Mouse (Mus musculus): ENCODE data around the gene Mad1l1. TPM values are rescaled to one million over a fixed set of nuclear protein-coding genes. Genes with fewer than 3 reads are reported as not detected.

Mad1l1 gene
- polyA plus RNA-seq, 1 experiment from 2014 or later: 42.3 TPM

DNA sequence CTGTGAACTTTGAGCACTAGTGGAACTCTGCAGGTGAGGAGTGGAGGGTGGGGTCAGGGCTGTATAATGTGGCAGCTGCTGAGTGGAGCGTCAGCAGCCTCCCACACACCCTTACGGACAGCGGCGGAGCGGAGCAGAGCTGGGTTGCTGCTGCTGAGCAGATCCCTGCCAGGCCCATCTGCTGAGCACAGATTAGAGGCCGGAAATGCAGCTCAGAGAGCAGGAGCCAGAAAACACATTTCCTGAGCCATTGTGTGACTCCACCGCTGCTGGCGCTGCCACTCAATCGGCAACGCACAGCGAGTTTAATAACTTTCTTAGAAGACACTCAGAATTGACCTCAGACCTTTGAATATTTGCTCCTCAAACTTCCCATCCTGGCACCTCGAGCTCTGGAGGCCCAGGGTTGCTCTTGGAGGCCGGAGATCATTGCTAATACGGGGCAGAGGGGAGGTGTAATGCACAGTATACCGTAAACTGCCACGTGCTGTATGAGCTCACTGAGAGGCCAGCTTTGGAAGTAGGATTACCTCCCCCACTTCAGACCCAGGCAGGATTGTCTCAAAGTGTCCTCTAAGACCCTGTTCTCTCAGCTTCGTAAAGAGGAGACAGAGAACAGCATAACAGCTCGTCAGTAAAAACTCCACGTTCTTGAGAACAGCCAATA lies 112.5 kb downstream of the Mad1l1 start:
- Histone ChIP-seq H3K9me3 (ENCODE audit: control insufficient read depth, low read length) (no peaks in the 10 kb centered on the region), H3K4me2 (ENCODE audit: low read length) (peak overlapping the region; percentile 33), H3K36me3 (ENCODE audit: control insufficient read depth, insufficient read depth, low read length) (0 out of 2 replicates have a peak, but pooled peaks cover 3% of the 10 kb centered on the region), H3K4me3 (ENCODE audit: low read depth, low read length) (no peak overlapping the region; the same call in 1 of the 2 replicates), H3K27ac (ENCODE audit: low read depth) (peak overlapping the region; percentile 52), H3K27me3 (replicated peaks; ENCODE audit: control insufficient read depth, insufficient read depth, low read length) (no peaks in the 10 kb centered on the region), H3K9ac (ENCODE audit: low read length) (peak overlapping the region; percentile 10; the same call in 1 of the 2 replicates), H3K4me1 (replicated peaks; ENCODE audit: control insufficient read depth, insufficient read depth, low read length) (peaks cover 11% of the 10 kb centered on the region)
- DNase-seq (ENCODE audit: low spot score) (peak; percentile 64), ATAC-seq (replicated peaks; ENCODE audit: low FRiP score, low TSS enrichment, low read depth) (peak; percentile 86)
- 20% methylated on average over 19 of the region's 19 CpGs for WGBS

DNA sequence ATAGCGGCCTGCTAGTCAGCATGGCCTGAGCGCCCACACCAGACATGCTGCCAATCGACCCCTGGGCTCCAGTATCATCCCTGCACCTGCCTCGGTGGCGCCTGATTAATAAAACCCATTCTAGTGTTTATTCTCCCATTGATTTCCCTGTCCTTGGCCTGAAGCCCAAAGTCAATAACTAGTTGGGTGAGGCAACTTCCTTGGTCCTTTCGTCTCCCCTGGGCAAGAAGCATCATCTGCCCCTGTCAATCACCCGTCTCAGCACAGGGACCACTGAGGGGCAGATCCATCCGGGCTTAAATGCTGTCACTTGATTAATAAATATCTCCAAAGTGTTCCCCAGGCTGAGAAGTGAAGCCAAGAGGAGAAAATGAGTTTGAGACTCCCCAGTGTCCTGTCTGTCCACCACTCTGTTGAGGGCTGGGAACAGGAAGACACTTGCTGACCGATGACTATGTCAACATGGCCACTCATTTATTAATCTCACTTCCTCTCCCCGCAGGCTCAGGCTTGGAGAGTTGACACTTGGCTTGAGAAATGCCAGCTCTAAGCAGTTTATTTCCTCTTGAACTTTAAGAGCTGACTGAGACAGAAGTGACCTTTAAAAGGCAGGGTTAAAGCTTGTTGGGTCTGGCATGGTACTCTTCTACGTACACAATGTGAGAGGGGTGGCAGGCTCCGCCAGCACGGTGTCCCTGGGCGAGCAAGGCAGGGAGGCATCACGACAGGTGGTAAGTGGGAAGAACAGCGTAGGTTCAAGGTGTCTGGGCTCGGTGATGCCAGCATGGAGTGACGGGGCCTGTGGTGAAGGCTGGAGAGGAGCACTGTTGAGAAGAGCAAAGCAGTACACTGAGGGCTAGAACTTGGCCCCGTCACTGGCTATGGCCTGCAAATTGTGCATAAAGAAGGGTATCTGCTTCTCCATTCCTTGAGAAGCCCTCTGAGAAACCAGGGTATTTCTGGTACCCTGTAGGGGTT lies 114.3 kb downstream of the Mad1l1 start:
- ATAC-seq (replicated peaks; ENCODE audit: low FRiP score, low TSS enrichment, low read depth) (no peak), DNase-seq (ENCODE audit: low spot score) (no peak)
- no peaks in the 10 kb centered on the region for H3K27me3 ChIP-seq (replicated peaks; ENCODE audit: control insufficient read depth, insufficient read depth, low read length)
- no peak overlapping the region for H3K27ac ChIP-seq (ENCODE audit: low read depth)
- H3K9me3 ChIP-seq (ENCODE audit: control insufficient read depth, low read length): no peaks in the 10 kb centered on the region
- no peak overlapping the region for H3K4me2 ChIP-seq (ENCODE audit: low read length)
- peaks cover 11% of the 10 kb centered on the region for H3K4me1 ChIP-seq (replicated peaks; ENCODE audit: control insufficient read depth, insufficient read depth, low read length)
- H3K4me3 ChIP-seq (ENCODE audit: low read depth, low read length): no peak overlapping the region
- H3K36me3 ChIP-seq (ENCODE audit: control insufficient read depth, insufficient read depth, low read length): 0 out of 2 replicates have a peak, but pooled peaks cover 3% of the 10 kb centered on the region
- H3K9ac ChIP-seq (ENCODE audit: low read length): no peak overlapping the region
- 65% methylated on average over 19 of the region's 19 CpGs for WGBS

DNA sequence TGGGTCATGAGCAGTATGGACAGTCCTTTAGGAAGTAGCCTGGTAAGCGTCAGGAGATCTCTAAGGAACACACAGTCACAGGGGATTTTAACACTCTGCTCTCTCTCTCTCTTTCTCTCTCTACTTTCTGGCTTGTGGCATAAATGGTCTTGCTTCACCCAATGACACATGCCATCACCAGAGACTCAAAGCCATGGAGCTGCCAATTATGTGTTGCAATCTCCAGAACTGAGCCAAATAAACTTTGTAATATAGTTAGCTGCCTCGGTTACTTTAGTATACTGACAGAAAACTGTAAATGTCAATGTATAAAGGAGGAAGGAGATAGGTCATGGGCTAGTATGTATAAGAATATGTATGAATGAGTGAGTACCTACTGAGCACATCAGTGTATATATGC lies 115.4 kb downstream of the Mad1l1 start:
- peaks cover 11% of the 10 kb centered on the region for H3K4me1 ChIP-seq (replicated peaks; ENCODE audit: control insufficient read depth, insufficient read depth, low read length)
- no peak overlapping the region for H3K4me2 ChIP-seq (ENCODE audit: low read length)
- 90% methylated on average over 2 of the region's 2 CpGs for WGBS
- DNase-seq (ENCODE audit: low spot score) (no peak), ATAC-seq (replicated peaks; ENCODE audit: low FRiP score, low TSS enrichment, low read depth) (no peak)
- H3K27me3 ChIP-seq (replicated peaks; ENCODE audit: control insufficient read depth, insufficient read depth, low read length): no peaks in the 10 kb centered on the region
- H3K4me3 ChIP-seq (ENCODE audit: low read depth, low read length): no peak overlapping the region
- no peak overlapping the region for H3K27ac ChIP-seq (ENCODE audit: low read depth)
- H3K9ac ChIP-seq (ENCODE audit: low read length): no peak overlapping the region
- H3K36me3 ChIP-seq (ENCODE audit: control insufficient read depth, insufficient read depth, low read length): 0 out of 2 replicates have a peak, but pooled peaks cover 3% of the 10 kb centered on the region
- no peaks in the 10 kb centered on the region for H3K9me3 ChIP-seq (ENCODE audit: control insufficient read depth, low read length)

DNA sequence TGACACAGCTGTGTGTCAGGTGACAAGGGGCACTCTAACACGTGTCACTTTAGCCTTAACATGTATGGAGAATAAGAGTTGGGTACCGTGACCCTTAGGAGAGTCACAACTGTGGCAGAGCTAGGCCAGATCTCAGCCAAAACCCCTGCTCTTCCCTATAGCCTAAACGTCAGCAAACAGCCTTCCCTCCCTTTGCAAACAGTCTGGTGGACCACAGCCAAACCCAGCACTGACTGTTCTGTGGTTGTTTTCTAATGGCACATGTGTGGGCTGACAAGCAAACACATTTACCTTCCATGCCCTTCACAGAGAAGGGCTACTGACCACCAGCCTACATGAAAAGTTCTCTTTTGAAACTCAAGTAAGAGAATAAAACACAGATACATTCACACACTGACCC lies 116.9 kb downstream of the Mad1l1 start:
- Histone ChIP-seq H3K27me3 (replicated peaks; ENCODE audit: control insufficient read depth, insufficient read depth, low read length) (no peaks in the 10 kb centered on the region), H3K27ac (ENCODE audit: low read depth) (no peak overlapping the region), H3K4me2 (ENCODE audit: low read length) (no peak overlapping the region), H3K4me3 (ENCODE audit: low read depth, low read length) (no peak overlapping the region), H3K36me3 (ENCODE audit: control insufficient read depth, insufficient read depth, low read length) (0 out of 2 replicates have a peak, but pooled peaks cover 3% of the 10 kb centered on the region), H3K9me3 (ENCODE audit: control insufficient read depth, low read length) (no peaks in the 10 kb centered on the region), H3K4me1 (replicated peaks; ENCODE audit: control insufficient read depth, insufficient read depth, low read length) (peaks cover 11% of the 10 kb centered on the region), H3K9ac (ENCODE audit: low read length) (no peak overlapping the region)
- WGBS: 74% methylated on average over 3 of the region's 3 CpGs
- ATAC-seq (replicated peaks; ENCODE audit: low FRiP score, low TSS enrichment, low read depth): no peak
- DNase-seq (ENCODE audit: low spot score): no peak

DNA sequence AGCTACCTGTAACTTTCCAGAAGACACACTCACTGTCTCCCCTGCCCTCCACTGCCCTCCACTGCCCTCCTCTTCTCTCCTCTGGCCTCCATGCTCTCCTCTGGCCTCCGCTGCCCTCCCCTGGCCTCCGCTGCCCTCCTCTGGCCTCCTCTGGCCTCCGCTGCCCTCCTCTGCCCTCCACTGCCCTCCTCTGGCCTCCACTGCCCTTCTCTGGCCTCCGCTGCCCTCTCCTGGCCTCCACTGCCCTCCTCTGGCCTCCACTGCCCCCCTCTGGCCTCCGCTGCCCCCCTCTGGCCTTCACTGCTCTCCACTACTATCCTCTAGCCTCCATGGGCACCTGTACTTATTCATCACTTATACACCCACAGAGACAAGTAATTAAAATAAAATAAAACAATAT lies 117.3 kb downstream of the Mad1l1 start:
- Histone ChIP-seq H3K9me3 (ENCODE audit: control insufficient read depth, low read length) (no peaks in the 10 kb centered on the region), H3K4me2 (ENCODE audit: low read length) (no peak overlapping the region), H3K9ac (ENCODE audit: low read length) (no peak overlapping the region), H3K36me3 (ENCODE audit: control insufficient read depth, insufficient read depth, low read length) (0 out of 2 replicates have a peak, but pooled peaks cover 3% of the 10 kb centered on the region), H3K27ac (ENCODE audit: low read depth) (no peak overlapping the region), H3K27me3 (replicated peaks; ENCODE audit: control insufficient read depth, insufficient read depth, low read length) (no peaks in the 10 kb centered on the region), H3K4me1 (replicated peaks; ENCODE audit: control insufficient read depth, insufficient read depth, low read length) (peaks cover 8% of the 10 kb centered on the region), H3K4me3 (ENCODE audit: low read depth, low read length) (no peak overlapping the region)
- no peak for ATAC-seq (replicated peaks; ENCODE audit: low FRiP score, low TSS enrichment, low read depth)
- DNase-seq (ENCODE audit: low spot score): no peak
- 86% methylated on average over 5 of the region's 5 CpGs for WGBS

DNA sequence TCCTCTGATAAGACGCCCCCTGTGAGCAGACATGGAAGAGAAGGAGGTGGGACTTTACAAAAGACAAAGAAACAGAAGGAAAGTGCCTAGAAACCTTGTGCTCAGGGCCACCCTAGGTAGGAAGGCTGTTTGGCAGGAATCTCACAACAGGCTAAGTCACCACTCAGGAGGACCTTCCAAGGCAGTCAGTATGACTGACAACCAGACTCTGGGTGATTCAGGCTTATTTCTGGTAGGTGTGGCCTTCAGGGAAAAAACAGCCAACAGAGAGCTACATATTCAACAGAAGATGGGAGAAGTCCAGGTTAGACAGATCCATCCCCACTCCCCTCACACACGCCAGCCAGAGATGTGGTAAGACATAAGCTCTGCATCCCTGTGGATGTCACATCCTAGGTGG lies 118.9 kb downstream of the Mad1l1 start:
- Histone ChIP-seq H3K4me3 (ENCODE audit: low read depth, low read length) (no peak overlapping the region), H3K9ac (ENCODE audit: low read length) (no peak overlapping the region), H3K27me3 (replicated peaks; ENCODE audit: control insufficient read depth, insufficient read depth, low read length) (no peaks in the 10 kb centered on the region), H3K9me3 (ENCODE audit: control insufficient read depth, low read length) (no peaks in the 10 kb centered on the region), H3K4me1 (replicated peaks; ENCODE audit: control insufficient read depth, insufficient read depth, low read length) (no peaks in the 10 kb centered on the region), H3K27ac (ENCODE audit: low read depth) (no peak overlapping the region), H3K36me3 (ENCODE audit: control insufficient read depth, insufficient read depth, low read length) (0 out of 2 replicates have a peak, but pooled peaks cover 3% of the 10 kb centered on the region), H3K4me2 (ENCODE audit: low read length) (no peak overlapping the region)
- 72% methylated on average over 2 of the region's 2 CpGs for WGBS
- no peak for DNase-seq (ENCODE audit: low spot score)
- no peak for ATAC-seq (replicated peaks; ENCODE audit: low FRiP score, low TSS enrichment, low read depth)

DNA sequence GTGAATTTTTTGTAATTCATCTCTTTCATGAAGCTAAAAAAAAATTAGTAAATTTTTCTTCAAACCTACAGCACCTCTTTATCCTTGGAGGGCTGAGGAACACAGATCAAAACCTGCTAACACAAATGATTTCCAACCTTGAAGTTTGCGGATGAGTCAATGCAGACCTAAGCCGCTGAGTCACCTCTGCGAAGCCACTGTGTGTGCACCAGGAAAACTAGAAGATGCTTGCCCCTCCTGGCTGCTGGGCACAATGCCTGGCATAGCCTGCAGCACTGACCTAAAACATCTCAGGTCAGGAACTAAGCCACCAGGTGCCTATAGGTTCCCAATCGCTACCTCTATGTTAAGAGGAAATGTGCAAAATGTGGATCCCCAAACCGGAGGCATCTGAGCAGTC lies 119.8 kb downstream of the Mad1l1 start:
- 91% methylated on average over 5 of the region's 5 CpGs for WGBS
- H3K9me3 ChIP-seq (ENCODE audit: control insufficient read depth, low read length): no peaks in the 10 kb centered on the region
- no peaks in the 10 kb centered on the region for H3K27me3 ChIP-seq (replicated peaks; ENCODE audit: control insufficient read depth, insufficient read depth, low read length)
- H3K36me3 ChIP-seq (ENCODE audit: control insufficient read depth, insufficient read depth, low read length): no peaks in the 10 kb centered on the region
- H3K4me1 ChIP-seq (replicated peaks; ENCODE audit: control insufficient read depth, insufficient read depth, low read length): no peaks in the 10 kb centered on the region
- H3K9ac ChIP-seq (ENCODE audit: low read length): no peak overlapping the region
- ATAC-seq (replicated peaks; ENCODE audit: low FRiP score, low TSS enrichment, low read depth) (no peak), DNase-seq (ENCODE audit: low spot score) (no peak)
- H3K27ac ChIP-seq (ENCODE audit: low read depth): no peak overlapping the region
- H3K4me2 ChIP-seq (ENCODE audit: low read length): no peak overlapping the region
- H3K4me3 ChIP-seq (ENCODE audit: low read depth, low read length): no peak overlapping the region

DNA sequence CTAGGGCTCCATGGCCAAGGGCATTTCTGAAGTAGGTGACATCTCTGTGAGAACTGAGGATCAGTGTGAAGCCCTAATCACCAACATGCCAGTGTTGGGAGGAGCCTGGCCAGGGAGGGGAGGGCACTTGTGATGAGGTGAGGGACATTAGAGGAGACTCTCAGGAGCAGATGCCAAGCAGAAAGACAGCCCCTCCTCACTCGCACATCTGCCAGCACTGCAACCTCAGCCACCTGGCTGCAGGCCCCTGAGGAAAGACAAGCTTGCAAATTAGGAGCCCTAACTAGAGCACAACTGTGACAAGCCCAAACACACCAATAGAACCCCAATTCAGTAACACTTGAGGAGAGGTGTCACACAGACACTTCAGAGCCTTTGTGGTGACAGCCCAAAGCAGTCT lies 120.2 kb downstream of the Mad1l1 start:
- Histone ChIP-seq H3K27ac (ENCODE audit: low read depth) (no peak overlapping the region), H3K36me3 (ENCODE audit: control insufficient read depth, insufficient read depth, low read length) (no peaks in the 10 kb centered on the region), H3K9ac (ENCODE audit: low read length) (no peak overlapping the region), H3K4me1 (replicated peaks; ENCODE audit: control insufficient read depth, insufficient read depth, low read length) (no peaks in the 10 kb centered on the region), H3K9me3 (ENCODE audit: control insufficient read depth, low read length) (no peaks in the 10 kb centered on the region), H3K4me2 (ENCODE audit: low read length) (no peak overlapping the region), H3K4me3 (ENCODE audit: low read depth, low read length) (no peak overlapping the region), H3K27me3 (replicated peaks; ENCODE audit: control insufficient read depth, insufficient read depth, low read length) (no peaks in the 10 kb centered on the region)
- 72% methylated on average over 1 of the region's 1 CpGs for WGBS
- DNase-seq (ENCODE audit: low spot score) (no peak), ATAC-seq (replicated peaks; ENCODE audit: low FRiP score, low TSS enrichment, low read depth) (no peak)

Data from intestine, embryonic 14.5 days (tissue).